Mouse (Mus musculus): ENCODE measurements around the gene Tmem132b.

The Tmem132b gene

GRCm38 (mm10) chr5:125578661-125579060 lies 47.1 kb downstream of the Tmem132b start:
- DNase-seq (ENCODE audit: low spot score in 2 of 2) = peak; percentile 45 to 72

GRCm38 (mm10) chr5:125579153-125579552 lies 47.6 kb downstream of the Tmem132b start:
- no peak for DNase-seq (ENCODE audit: low spot score in 2 of 2)

GRCm38 (mm10) chr5:125583298-125583697 lies 51.7 kb downstream of the Tmem132b start:
- DNase-seq (ENCODE audit: low spot score in 2 of 2) = no peak

- DNase-seq (ENCODE audit: low spot score in 2 of 2) = peak in 1 of 2 experiments; percentile 36
Observed at GRCm38 (mm10) chr5:125583836-125584235, 52.3 kb downstream of the Tmem132b start.

- DNase-seq (ENCODE audit: low spot score in 2 of 2) = no peak
Observed at GRCm38 (mm10) chr5:125585211-125585610, 53.6 kb downstream of the Tmem132b start.

- no peak for DNase-seq (ENCODE audit: low spot score in 2 of 2)
Observed at GRCm38 (mm10) chr5:125588203-125588602, 56.6 kb downstream of the Tmem132b start.

GRCm38 (mm10) chr5:125588876-125589667 lies 57.5 kb downstream of the Tmem132b start:
- no peak for DNase-seq (ENCODE audit: low spot score in 2 of 2)

- DNase-seq (ENCODE audit: low spot score in 2 of 2) = no peak
Observed at GRCm38 (mm10) chr5:125598056-125598455, 66.5 kb downstream of the Tmem132b start.

GRCm38 (mm10) chr5:125607146-125607545 lies 75.6 kb downstream of the Tmem132b start:
- no peak for DNase-seq (ENCODE audit: low spot score in 2 of 2)

GRCm38 (mm10) chr5:125609968-125610367 lies 78.4 kb downstream of the Tmem132b start:
- no peak for DNase-seq (ENCODE audit: low spot score in 2 of 2)

- no peak for DNase-seq (ENCODE audit: low spot score in 2 of 2)
Observed at GRCm38 (mm10) chr5:125612460-125612859, 80.9 kb downstream of the Tmem132b start.

GRCm38 (mm10) chr5:125613136-125613535 lies 81.6 kb downstream of the Tmem132b start:
- DNase-seq (ENCODE audit: low spot score in 2 of 2) = no peak

- no peak for DNase-seq (ENCODE audit: low spot score in 2 of 2)
Observed at GRCm38 (mm10) chr5:125614348-125614747, 82.8 kb downstream of the Tmem132b start.

- DNase-seq (ENCODE audit: low spot score in 2 of 2) = no peak
Observed at GRCm38 (mm10) chr5:125617050-125617449, 85.5 kb downstream of the Tmem132b start.

- no peak for DNase-seq (ENCODE audit: low spot score in 2 of 2)
Observed at GRCm38 (mm10) chr5:125627816-125628348, 96.3 kb downstream of the Tmem132b start.

- DNase-seq (ENCODE audit: low spot score in 2 of 2) = no peak
Observed at GRCm38 (mm10) chr5:125634666-125635065, 103.1 kb downstream of the Tmem132b start.

GRCm38 (mm10) chr5:125640966-125641365 lies 109.4 kb downstream of the Tmem132b start:
- no peak for DNase-seq (ENCODE audit: low spot score in 2 of 2)

- DNase-seq (ENCODE audit: low spot score in 2 of 2) = no peak
Observed at GRCm38 (mm10) chr5:125641531-125642147, 110.1 kb downstream of the Tmem132b start.

- no peak for DNase-seq (ENCODE audit: low spot score in 2 of 2)
Observed at GRCm38 (mm10) chr5:125648236-125648635, 116.7 kb downstream of the Tmem132b start.

- DNase-seq (ENCODE audit: low spot score in 2 of 2) = no peak
Observed at GRCm38 (mm10) chr5:125649982-125650381, 118.4 kb downstream of the Tmem132b start.

GRCm38 (mm10) chr5:125658101-125658500 lies 126.5 kb downstream of the Tmem132b start:
- DNase-seq (ENCODE audit: low spot score in 2 of 2) = peak; percentile 43 to 49

- DNase-seq (ENCODE audit: low spot score in 2 of 2) = no peak
Observed at GRCm38 (mm10) chr5:125658959-125659749, 127.6 kb downstream of the Tmem132b start.

Measured in frontal cortex, postnatal 10 days (tissue).